23 mouse cellular contexts compared by ENCODE assay signal in genomic region chr1:20667567-20667966, GRCm38 (mm10). TPM values are rescaled to one million over a fixed set of nuclear protein-coding genes. Genes with fewer than 3 reads are reported as not detected.
DNase-seq lines count a peak whose midpoint lies in the region; ATAC-seq and TF ChIP-seq lines count a peak whose summit lies in the region.
"Had no signal": no experiment of that assay in that cellular context is flagged by ENCODE, and none has a peak within 500 bp of the region (broad histone marks: within the 10 kb centered on the region; RNA-seq: fewer than 3 reads in every experiment).

No protein-coding gene starts in this region.

- H3K27ac ChIP-seq in embryonic facial prominence, embryonic 14.5 days (replicated peaks; ENCODE audit: low read depth, low read length): no peak overlapping the region
- H3K27ac ChIP-seq in embryonic facial prominence, embryonic 10.5 days (replicated peaks): no peak overlapping the region
- H3K27ac ChIP-seq in hindbrain, postnatal 0 days: no peak overlapping the region
- no peak overlapping the region for H3K27ac ChIP-seq in hindbrain, embryonic 11.5 days (ENCODE audit: low read depth, low read length)
- no peak overlapping the region for H3K27ac ChIP-seq in limb, embryonic 13.5 days
- H3K27ac ChIP-seq: forebrain, embryonic 15.5 days; heart, embryonic 15.5 days; hindbrain, embryonic 14.5 days had no signal

- DNase-seq in embryonic facial prominence, embryonic 14.5 days (ENCODE audit: low spot score): peak; percentile 72
- no peak for DNase-seq in embryonic facial prominence, embryonic 10.5 days (ENCODE audit: low spot score)
- no peak for DNase-seq in hindbrain, postnatal 0 days (ENCODE audit: low spot score)
- no peak for DNase-seq in hindbrain, embryonic 11.5 days (ENCODE audit: low spot score)
- no peak for DNase-seq in layer of hippocampus, adult 18-20 months (ENCODE audit: low spot score in 2 of 2)
- DNase-seq in kidney, postnatal 10 days: no peak
- DNase-seq: adrenal gland, adult 2 months; adrenal gland, postnatal 25 days; B cell, adult 2 months; cerebellum, adult 18-20 months; cerebellum, adult 9-11 months; cerebellum, postnatal 36 days; heart, adult 18-20 months; heart, postnatal 14 days had no signal

- H3K36me3 ChIP-seq in embryonic facial prominence, embryonic 14.5 days (ENCODE audit: control insufficient read depth, insufficient read depth, low read length): no peaks in the 10 kb centered on the region
- H3K36me3 ChIP-seq in embryonic facial prominence, embryonic 10.5 days (replicated peaks): no peaks in the 10 kb centered on the region
- H3K36me3 ChIP-seq in hindbrain, postnatal 0 days (ENCODE audit: insufficient read depth, low read length): no peaks in the 10 kb centered on the region
- no peaks in the 10 kb centered on the region for H3K36me3 ChIP-seq in hindbrain, embryonic 11.5 days (ENCODE audit: control insufficient read depth, insufficient read depth, low read length)
- H3K36me3 ChIP-seq in limb, embryonic 13.5 days: no peaks in the 10 kb centered on the region
- H3K36me3 ChIP-seq: forebrain, embryonic 15.5 days; heart, embryonic 15.5 days had no signal

- H3K9me3 ChIP-seq in embryonic facial prominence, embryonic 14.5 days (ENCODE audit: control insufficient read depth, low read length): no peaks in the 10 kb centered on the region
- no peaks in the 10 kb centered on the region for H3K9me3 ChIP-seq in embryonic facial prominence, embryonic 10.5 days
- H3K9me3 ChIP-seq in hindbrain, postnatal 0 days (ENCODE audit: low read length): no peaks in the 10 kb centered on the region
- no peaks in the 10 kb centered on the region for H3K9me3 ChIP-seq in hindbrain, embryonic 11.5 days (ENCODE audit: control insufficient read depth, low read length)
- no peaks in the 10 kb centered on the region for H3K9me3 ChIP-seq in limb, embryonic 13.5 days
- H3K9me3 ChIP-seq: forebrain, embryonic 15.5 days; heart, embryonic 15.5 days had no signal

- H3K4me2 ChIP-seq in embryonic facial prominence, embryonic 14.5 days (ENCODE audit: low read depth, low read length): no peak overlapping the region
- H3K4me2 ChIP-seq in hindbrain, postnatal 0 days (ENCODE audit: low read depth, low read length): no peak overlapping the region
- H3K4me2 ChIP-seq in hindbrain, embryonic 11.5 days (replicated peaks; ENCODE audit: low read depth, low read length): no peak overlapping the region
- no peak overlapping the region for H3K4me2 ChIP-seq in limb, embryonic 13.5 days (replicated peaks)
- H3K4me2 ChIP-seq: forebrain, embryonic 15.5 days; heart, embryonic 11.5 days; heart, embryonic 15.5 days; hindbrain, embryonic 14.5 days had no signal

- peak; percentile 86 for ATAC-seq in embryonic facial prominence, embryonic 14.5 days (ENCODE audit: low read depth)
- 0 out of 2 replicates have a peak, but pooled peaks have one; percentile 43 for ATAC-seq in hindbrain, postnatal 0 days
- no peak for ATAC-seq in hindbrain, embryonic 11.5 days (ENCODE audit: low FRiP score)
- ATAC-seq in limb, embryonic 13.5 days (ENCODE audit: low FRiP score, low read depth): peak; percentile 74
- ATAC-seq: forebrain, embryonic 15.5 days; intestine, embryonic 16.5 days had no signal

- H3K4me3 ChIP-seq in embryonic facial prominence, embryonic 14.5 days (ENCODE audit: low read depth, low read length): no peak overlapping the region
- no peak overlapping the region for H3K4me3 ChIP-seq in embryonic facial prominence, embryonic 10.5 days
- H3K4me3 ChIP-seq in hindbrain, postnatal 0 days (ENCODE audit: low read length): no peak overlapping the region
- no peak overlapping the region for H3K4me3 ChIP-seq in hindbrain, embryonic 11.5 days (ENCODE audit: low read depth, low read length)
- H3K4me3 ChIP-seq in limb, embryonic 13.5 days: no peak overlapping the region
- H3K4me3 ChIP-seq: forebrain, embryonic 15.5 days; heart, embryonic 15.5 days had no signal

- TF ChIP-seq CTCF in hindbrain, postnatal 0 days (IDR thresholded peaks at IDR 0.05; ENCODE audit: low read depth): no peak

- no peaks in the 10 kb centered on the region; the same call in 1 of the 2 replicates for H3K4me1 ChIP-seq in embryonic facial prominence, embryonic 14.5 days (ENCODE audit: control insufficient read depth, insufficient read depth, low read length)
- H3K4me1 ChIP-seq in embryonic facial prominence, embryonic 10.5 days: no peaks in the 10 kb centered on the region
- H3K4me1 ChIP-seq in hindbrain, postnatal 0 days (ENCODE audit: insufficient read depth, low read length): no peaks in the 10 kb centered on the region
- no peaks in the 10 kb centered on the region for H3K4me1 ChIP-seq in hindbrain, embryonic 11.5 days (replicated peaks; ENCODE audit: control insufficient read depth, insufficient read depth, low read length)
- no peaks in the 10 kb centered on the region for H3K4me1 ChIP-seq in limb, embryonic 13.5 days
- H3K4me1 ChIP-seq: heart, embryonic 15.5 days had no signal

- H3K9ac ChIP-seq in embryonic facial prominence, embryonic 14.5 days (ENCODE audit: low read depth, low read length): no peak overlapping the region
- no peak overlapping the region for H3K9ac ChIP-seq in hindbrain, postnatal 0 days (replicated peaks; ENCODE audit: low read length)
- no peak overlapping the region for H3K9ac ChIP-seq in hindbrain, embryonic 11.5 days (ENCODE audit: low read depth, low read length)
- H3K9ac ChIP-seq in limb, embryonic 13.5 days: no peak overlapping the region
- H3K9ac ChIP-seq: forebrain, embryonic 15.5 days; heart, embryonic 15.5 days; hindbrain, embryonic 14.5 days had no signal

- no peaks in the 10 kb centered on the region for H3K27me3 ChIP-seq in embryonic facial prominence, embryonic 14.5 days (replicated peaks; ENCODE audit: control insufficient read depth, insufficient read depth, low read length)
- H3K27me3 ChIP-seq in embryonic facial prominence, embryonic 10.5 days (replicated peaks; ENCODE audit: low read depth, poor library complexity, severe bottlenecking): no peaks in the 10 kb centered on the region
- H3K27me3 ChIP-seq in hindbrain, postnatal 0 days (ENCODE audit: insufficient read depth, low read length): no peaks in the 10 kb centered on the region
- no peaks in the 10 kb centered on the region for H3K27me3 ChIP-seq in hindbrain, embryonic 11.5 days (ENCODE audit: control insufficient read depth, insufficient read depth, low read length)
- no peaks in the 10 kb centered on the region for H3K27me3 ChIP-seq in limb, embryonic 13.5 days
- H3K27me3 ChIP-seq: forebrain, embryonic 15.5 days; heart, embryonic 15.5 days had no signal

- WGBS in embryonic facial prominence, embryonic 14.5 days: 69% methylated on average over 7 of the region's 7 CpGs
- WGBS in embryonic facial prominence, embryonic 10.5 days: 81% methylated on average over 7 of the region's 7 CpGs
- WGBS in hindbrain, postnatal 0 days: 71% methylated on average over 7 of the region's 7 CpGs
- WGBS in hindbrain, embryonic 11.5 days: 85% methylated on average over 7 of the region's 7 CpGs
- 73% methylated on average over 7 of the region's 7 CpGs for WGBS in limb, embryonic 13.5 days

RNA-seq across cellular contexts. Expression of gene Pkhd1, which starts 49.7 kb away (rescaled TPM):
- polyA plus RNA-seq in embryonic facial prominence, embryonic 14.5 days (2014; fragmentation: Nextera tagmentation; extraction: Ambion mirVana): 0.20 and 0.38 TPM in 2 replicates
- 0.01 TPM in 2 replicates for polyA plus RNA-seq in embryonic facial prominence, embryonic 10.5 days (2016; fragmentation: Nextera tagmentation; extraction: Ambion mirVana)
- 0.14 TPM in 1 of 2 replicates, not detected in the other for total RNA-seq in hindbrain, postnatal 0 days (2014; rRNA removed)
- polyA plus RNA-seq in hindbrain, postnatal 0 days (2015; fragmentation: Nextera tagmentation; extraction: Ambion mirVana): 0.09 TPM in 1 of 2 replicates, not detected in the other
- polyA plus RNA-seq in hindbrain, embryonic 11.5 days (2014; fragmentation: Nextera tagmentation; extraction: Ambion mirVana): 0.09 TPM in 1 of 2 replicates, not detected in the other
- 0.05 and 0.10 TPM in 2 replicates for polyA plus RNA-seq in limb, embryonic 13.5 days (2015; fragmentation: Nextera tagmentation; extraction: Ambion mirVana)
- under 1 TPM; 0.02 to 0.20 TPM for total RNA-seq in layer of hippocampus, adult 18-20 months (2021)
- total RNA-seq: heart, adult 18-20 months; heart, postnatal 14 days; hematopoietic stem cell, adult 5-6 weeks; MEL had no signal
- polyA plus RNA-seq: adrenal gland, adult 2 months; forebrain, embryonic 11.5 days; heart, embryonic 11.5 days; heart, embryonic 15.5 days had no signal
